Mouse (Mus musculus): ENCODE data around the gene 2900092C05Rik. TPM values are rescaled to one million over a fixed set of nuclear protein-coding genes. Genes with fewer than 3 reads are reported as not detected.

The 2900092C05Rik gene
- polyA plus RNA-seq, 1 experiment from 2014 or later = not detected

Other genes with a start within 250 kb of the 2900092C05Rik start
- gene Vmn1r81, start 244.2 kb upstream of the 2900092C05Rik start, polyA plus RNA-seq (2014; fragmentation: Nextera tagmentation; extraction: Ambion mirVana) = not detected in 2 replicates
- gene Vmn1r82, start 212.1 kb upstream of the 2900092C05Rik start, polyA plus RNA-seq (2014; fragmentation: Nextera tagmentation; extraction: Ambion mirVana) = not detected in 2 replicates
- not detected in 2 replicates for gene Vmn1r83, start 183.0 kb upstream of the 2900092C05Rik start, polyA plus RNA-seq (2014; fragmentation: Nextera tagmentation; extraction: Ambion mirVana)
- not detected in 2 replicates for gene Vmn1r84, start 143.2 kb upstream of the 2900092C05Rik start, polyA plus RNA-seq (2014; fragmentation: Nextera tagmentation; extraction: Ambion mirVana)
- 4.0 and 5.2 TPM in 2 replicates for gene Zfp551, start 89.8 kb upstream of the 2900092C05Rik start, polyA plus RNA-seq (2014; fragmentation: Nextera tagmentation; extraction: Ambion mirVana)
- 46.7 and 48.0 TPM in 2 replicates for gene Zfp606, start 34.2 kb upstream of the 2900092C05Rik start, polyA plus RNA-seq (2014; fragmentation: Nextera tagmentation; extraction: Ambion mirVana)
- gene Vmn2r53, start 96.3 kb downstream of the 2900092C05Rik start, polyA plus RNA-seq (2014; fragmentation: Nextera tagmentation; extraction: Ambion mirVana) = 0.01 TPM in 1 of 2 replicates, not detected in the other
- gene Vmn2r54, start 127.8 kb downstream of the 2900092C05Rik start, polyA plus RNA-seq (2014; fragmentation: Nextera tagmentation; extraction: Ambion mirVana) = not detected in 2 replicates
- gene Vmn2r55, start 172.5 kb downstream of the 2900092C05Rik start, polyA plus RNA-seq (2014; fragmentation: Nextera tagmentation; extraction: Ambion mirVana) = not detected in 2 replicates
- 0.03 TPM in 1 of 2 replicates, not detected in the other for gene Vmn2r56, start 222.5 kb downstream of the 2900092C05Rik start, polyA plus RNA-seq (2014; fragmentation: Nextera tagmentation; extraction: Ambion mirVana)

All from neural tube, embryonic 11.5 days (tissue).